Mouse (Mus musculus) frontal cortex, adult (tissue): ENCODE measurements around the gene Rab14.

Source experiments
- ATAC-seq: cut with Nextera tagmentation; 2 replicates; pipeline ENCODE4 v1.9.2; 2017; ENCODE audit warnings: mild to moderate bottlenecking, moderate library complexity, mixed read lengths; ENCODE audit not compliant: low TSS enrichment

Gene Rab14

GRCm38 (mm10) chr2:35199971-35200897 lies 686 bp downstream of the Rab14 start:
- peak; percentile 63 for ATAC-seq

GRCm38 (mm10) chr2:35199541-35199940 lies 1.4 kb downstream of the Rab14 start:
- ATAC-seq: no peak

GRCm38 (mm10) chr2:35195626-35196544 lies 5.0 kb downstream of the Rab14 start:
- no peak for ATAC-seq

- ATAC-seq: no peak
Measured at GRCm38 (mm10) chr2:35193976-35194375, 6.9 kb downstream of the Rab14 start.

DNA sequence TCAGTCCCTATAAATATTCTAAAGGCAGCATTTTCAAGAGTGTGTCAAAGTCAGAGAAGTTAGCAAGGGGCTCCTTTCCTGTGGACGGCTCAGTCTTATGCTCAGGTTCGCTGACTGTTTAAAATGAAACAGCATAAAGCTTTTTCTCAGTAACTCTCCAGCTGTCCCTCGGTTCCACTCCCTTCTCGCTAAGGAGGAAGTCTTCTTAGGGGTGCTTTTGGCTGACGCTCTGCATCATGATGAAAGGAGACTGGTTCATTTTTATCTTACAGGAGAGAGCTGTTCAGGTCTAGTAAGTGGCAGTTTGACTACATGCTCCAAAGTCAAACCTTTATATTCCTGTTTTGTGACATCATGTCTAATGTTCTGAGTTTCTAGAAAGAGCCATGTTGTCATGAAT lies 12.0 kb downstream of the Rab14 start:
- ATAC-seq: peak; percentile 52

GRCm38 (mm10) chr2:35183115-35183673 lies 17.7 kb downstream of the Rab14 start:
- peak; percentile 82 for ATAC-seq

- no peak for ATAC-seq
Measured at GRCm38 (mm10) chr2:35178153-35178552, 22.8 kb downstream of the Rab14 start.

- peak; percentile 73 for ATAC-seq
Measured at GRCm38 (mm10) chr2:35175281-35176065, 25.4 kb downstream of the Rab14 start.

DNA sequence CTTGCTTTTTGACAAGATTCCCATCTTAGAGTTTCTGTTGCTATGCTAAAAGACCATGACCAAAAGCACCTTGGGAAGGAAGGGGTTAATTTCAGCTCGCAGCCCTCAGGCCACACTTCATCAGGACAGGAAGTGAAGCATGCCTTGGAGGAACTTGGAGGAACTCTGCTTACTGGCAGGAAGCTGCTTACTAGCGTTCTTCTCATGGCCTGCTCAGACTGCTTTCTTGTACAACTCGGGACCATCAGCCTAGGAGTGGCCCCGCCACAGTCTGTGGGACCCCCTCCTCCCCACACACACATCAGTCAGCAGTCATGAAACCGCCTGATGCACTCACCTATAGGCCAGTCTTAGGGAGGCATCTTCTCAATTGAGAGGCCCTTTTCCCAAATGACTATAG lies 26.8 kb downstream of the Rab14 start:
- ATAC-seq: no peak

DNA sequence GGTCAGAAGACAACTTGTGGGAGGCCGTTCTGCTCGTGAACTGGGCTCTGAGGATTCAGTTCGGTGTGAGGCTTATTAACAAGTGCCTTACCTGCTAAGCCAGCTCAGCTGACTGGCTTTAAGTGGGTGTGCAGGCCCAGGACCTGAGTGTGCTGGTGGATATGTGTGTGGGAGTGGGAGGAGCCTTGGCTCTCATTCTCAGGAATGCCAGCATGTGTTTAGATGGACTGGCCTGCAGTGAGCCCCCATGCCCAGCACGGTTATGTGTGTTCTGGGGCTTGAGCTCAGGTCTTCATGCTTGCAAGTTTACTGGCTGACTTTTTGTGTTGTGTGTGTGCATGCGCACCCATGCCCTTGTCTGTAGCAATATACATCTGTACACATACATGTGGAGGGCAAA lies 27.3 kb downstream of the Rab14 start:
- no peak for ATAC-seq

DNA sequence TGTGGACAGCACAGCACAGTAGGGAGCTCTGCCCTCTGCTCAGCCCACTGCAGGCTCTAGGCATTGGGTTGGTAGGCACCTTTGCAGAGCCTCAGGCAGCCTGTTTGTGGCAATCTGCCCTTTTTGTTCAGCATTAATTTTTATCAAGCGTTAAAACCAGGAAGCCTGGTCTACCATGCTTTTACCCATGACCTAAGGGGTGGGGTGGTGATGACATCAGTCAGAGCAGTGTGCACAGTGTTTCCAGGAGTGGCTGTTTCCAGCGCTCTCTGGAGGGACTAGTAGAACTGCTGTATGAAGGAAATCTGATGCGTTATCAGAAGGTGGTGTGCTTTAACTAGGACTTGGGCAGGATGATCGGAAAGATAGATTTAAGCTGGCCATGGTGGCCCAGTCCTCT lies 28.7 kb downstream of the Rab14 start:
- ATAC-seq: no peak

GRCm38 (mm10) chr2:35171341-35171861 lies 29.5 kb downstream of the Rab14 start:
- ATAC-seq: no peak

DNA sequence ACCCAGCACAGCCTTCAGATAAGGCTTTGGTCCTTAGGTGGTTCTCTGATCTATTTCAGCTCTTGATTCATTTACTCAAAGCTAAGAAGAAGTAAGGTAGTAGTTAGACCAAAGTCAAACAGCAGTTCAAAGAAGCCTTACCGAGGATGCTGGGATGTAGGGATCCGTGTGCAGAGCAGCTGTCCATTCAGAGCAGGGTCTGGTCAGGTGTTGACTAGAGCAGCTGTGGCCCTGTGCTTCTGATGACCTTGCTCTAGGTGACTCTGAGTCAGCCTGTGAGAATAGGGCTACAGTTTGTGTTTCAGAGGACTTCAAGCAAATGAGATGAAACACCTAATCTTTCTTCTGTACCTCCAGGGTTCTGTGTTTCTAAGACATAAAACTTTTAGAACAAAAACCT lies 31.5 kb downstream of the Rab14 start:
- no peak for ATAC-seq

- no peak for ATAC-seq
Measured at GRCm38 (mm10) chr2:35166816-35167215, 34.1 kb downstream of the Rab14 start.

GRCm38 (mm10) chr2:35165416-35165815 lies 35.5 kb downstream of the Rab14 start:
- no peak for ATAC-seq

DNA sequence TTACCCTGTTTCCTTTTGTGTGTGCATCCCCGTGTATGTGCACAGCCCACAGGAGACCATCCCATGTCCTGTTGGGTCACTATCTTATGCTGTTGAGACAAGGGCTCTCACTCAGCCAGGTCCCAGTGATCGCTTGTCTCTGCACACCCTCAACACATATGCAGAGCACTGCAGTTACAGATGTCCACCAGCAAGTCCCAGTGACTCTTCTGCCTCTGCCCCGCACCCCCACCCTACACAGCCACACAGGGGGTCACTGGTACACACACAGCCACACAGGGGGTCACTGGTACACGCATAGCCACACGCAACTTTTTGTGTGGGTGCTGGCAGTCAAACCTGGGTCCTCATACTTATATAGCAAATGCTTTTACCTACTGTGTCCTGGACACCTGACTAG lies 37.5 kb downstream of the Rab14 start:
- no peak for ATAC-seq

- ATAC-seq: no peak
Measured at GRCm38 (mm10) chr2:35161846-35162488, 39.0 kb downstream of the Rab14 start.

DNA sequence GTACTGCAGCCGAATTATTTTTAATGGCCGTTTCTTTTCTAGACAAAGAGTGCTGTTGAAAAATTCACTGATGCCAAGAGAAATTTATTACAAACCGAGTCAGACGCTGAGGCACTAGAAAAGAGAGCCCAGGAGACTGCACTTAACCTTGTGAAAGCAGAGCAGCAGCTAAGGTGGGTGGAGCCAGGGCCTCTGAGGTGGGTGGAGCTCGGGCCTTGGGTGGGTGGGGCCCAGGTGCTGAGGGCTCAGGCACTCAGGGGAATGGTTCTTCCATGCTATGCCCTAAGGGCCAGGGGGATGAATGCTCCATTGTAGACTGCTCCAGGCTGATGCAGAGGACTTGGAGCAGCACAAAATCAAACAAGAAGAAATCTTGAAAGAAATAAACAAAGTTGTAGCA lies 40.7 kb downstream of the Rab14 start:
- ATAC-seq: no peak

DNA sequence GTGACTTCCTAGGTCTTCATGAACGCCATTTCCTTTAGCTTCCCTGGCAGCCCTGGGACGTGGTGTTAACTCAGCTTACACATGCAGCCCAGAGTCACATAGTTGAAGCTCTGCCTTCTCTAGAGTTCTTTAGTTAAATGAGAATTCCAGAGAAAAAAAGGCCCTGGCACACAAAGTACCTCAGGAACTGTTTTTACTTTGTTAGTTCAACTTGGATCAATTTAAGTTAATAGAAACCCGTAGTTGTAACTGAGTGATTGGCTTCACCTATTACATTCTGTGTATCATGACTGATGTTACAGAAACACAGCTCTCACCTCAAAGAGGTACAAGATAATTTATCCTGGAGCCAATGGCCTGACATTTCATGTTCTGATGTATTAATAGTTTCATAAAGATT lies 42.6 kb downstream of the Rab14 start:
- no peak for ATAC-seq

DNA sequence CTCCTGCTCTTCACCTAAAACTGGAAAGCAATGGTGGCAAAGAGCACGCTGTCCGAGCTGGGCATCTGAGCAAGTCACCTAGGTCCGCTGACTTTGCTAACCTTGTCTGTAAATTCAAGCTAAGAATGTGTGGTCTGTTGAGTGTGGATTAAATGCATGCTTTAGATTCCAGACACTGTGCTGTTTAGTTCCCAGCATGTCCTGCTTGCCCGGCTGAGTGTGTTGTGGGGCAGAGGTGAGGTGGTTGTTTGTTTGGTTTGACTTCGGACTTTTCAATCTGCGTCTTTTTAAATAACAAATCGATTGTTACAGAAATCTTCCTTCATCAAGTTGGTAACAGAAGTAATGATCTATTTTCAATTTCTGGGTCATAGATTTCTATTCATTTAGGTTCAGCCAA lies 43.1 kb downstream of the Rab14 start:
- ATAC-seq: no peak

- ATAC-seq: no peak
Measured at GRCm38 (mm10) chr2:35156985-35157384, 43.9 kb downstream of the Rab14 start.
